Mouse (Mus musculus): Measurements from ENCODE around the gene Dip2b. TPM values are rescaled to one million over a fixed set of nuclear protein-coding genes. Genes with fewer than 3 reads are reported as not detected.
A peak's percentile ranks its signal among the peaks of the same experiment; 100 is the strongest.

Gene Dip2b
- total RNA-seq, 2 experiments from 2014 or later = 2.6 to 7.7 TPM

- no peak for ATAC-seq (replicated peaks; ENCODE audit: low FRiP score, poor library complexity, severe bottlenecking)
Observed at GRCm38 (mm10) chr15:100081478-100081998, 43.1 kb downstream of the Dip2b start.

DNA sequence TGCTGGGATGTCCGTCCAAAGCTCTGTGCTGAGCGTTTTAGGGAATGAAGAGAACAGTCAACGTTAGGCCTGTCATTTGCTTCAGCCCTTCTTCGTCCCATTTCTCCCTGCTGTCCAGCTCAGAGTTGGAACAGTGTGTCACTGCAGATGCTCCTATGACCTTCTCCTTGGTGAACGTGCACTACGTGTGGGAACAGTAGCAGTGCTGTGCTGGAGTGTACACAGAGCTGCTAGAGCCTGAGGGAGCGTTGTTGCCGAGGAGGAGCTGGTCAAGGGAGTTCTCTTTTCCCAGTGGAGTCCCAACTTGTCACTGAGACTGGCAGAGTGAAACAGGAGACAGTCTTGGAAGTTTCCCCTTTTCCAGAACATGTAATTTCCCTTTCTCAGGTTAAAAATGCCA is 43.6 kb downstream of the Dip2b start:
- no peak for ATAC-seq (replicated peaks; ENCODE audit: low FRiP score, poor library complexity, severe bottlenecking)

DNA sequence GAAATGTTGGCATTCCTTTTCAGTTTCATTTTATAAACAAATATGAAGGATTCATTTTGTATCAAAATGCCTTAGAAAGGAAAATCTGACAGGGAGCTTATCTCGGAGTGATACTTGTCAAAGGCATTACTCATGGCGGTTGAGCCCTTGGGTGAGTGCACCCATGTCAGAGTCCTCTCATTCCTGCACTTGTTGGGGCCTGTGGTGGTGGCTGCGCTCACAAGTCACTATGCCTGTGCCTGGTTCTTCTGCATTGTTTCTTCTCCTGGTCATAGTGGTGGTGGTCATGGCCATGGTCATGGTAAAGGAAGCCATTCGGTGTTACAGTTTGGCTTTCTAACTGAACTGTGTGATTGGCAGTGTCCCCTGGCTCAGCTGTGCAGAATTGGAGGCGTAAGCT is 44.3 kb downstream of the Dip2b start:
- ATAC-seq (replicated peaks; ENCODE audit: low FRiP score, poor library complexity, severe bottlenecking) = no peak

DNA sequence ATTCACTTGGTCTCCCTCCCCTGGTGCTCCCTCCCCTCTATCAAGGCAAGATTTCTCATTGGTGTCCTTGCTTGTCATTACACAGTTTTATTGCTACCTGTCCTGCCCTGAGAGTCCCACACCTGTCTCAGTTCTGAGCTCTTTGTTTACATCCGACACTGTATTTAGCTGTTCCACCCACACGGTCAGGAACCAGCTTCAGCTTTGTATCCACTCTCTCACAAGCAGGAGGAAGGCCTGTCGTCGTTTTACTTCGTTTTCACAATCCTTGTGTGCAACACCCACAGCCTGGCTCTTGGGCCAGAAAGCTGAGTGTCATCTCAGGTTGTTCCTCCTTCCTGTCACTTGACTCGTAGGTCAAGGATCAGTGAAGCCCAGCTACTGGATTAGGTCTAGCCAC is 45.4 kb downstream of the Dip2b start:
- no peak for ATAC-seq (replicated peaks; ENCODE audit: low FRiP score, poor library complexity, severe bottlenecking)

DNA sequence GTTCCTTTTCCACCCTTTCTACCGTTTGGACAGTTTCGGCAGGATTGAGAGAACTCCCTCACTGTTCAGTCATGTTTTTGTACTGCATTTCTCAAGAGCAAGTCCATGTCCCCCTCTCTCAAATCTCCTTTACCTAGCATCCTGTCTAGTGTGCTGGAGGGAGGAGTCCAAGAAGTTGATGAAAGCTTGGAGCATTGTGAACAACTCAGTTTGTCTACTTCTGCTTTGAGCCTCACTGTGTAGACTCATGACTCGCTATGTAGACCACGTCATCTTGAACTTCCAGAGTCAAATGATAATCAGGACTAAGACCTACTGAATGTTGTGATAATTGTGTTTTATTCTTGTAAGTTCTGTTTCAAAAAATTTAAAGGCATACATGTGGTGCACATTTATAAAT is 46.4 kb downstream of the Dip2b start:
- ATAC-seq (replicated peaks; ENCODE audit: low FRiP score, poor library complexity, severe bottlenecking) = no peak

DNA sequence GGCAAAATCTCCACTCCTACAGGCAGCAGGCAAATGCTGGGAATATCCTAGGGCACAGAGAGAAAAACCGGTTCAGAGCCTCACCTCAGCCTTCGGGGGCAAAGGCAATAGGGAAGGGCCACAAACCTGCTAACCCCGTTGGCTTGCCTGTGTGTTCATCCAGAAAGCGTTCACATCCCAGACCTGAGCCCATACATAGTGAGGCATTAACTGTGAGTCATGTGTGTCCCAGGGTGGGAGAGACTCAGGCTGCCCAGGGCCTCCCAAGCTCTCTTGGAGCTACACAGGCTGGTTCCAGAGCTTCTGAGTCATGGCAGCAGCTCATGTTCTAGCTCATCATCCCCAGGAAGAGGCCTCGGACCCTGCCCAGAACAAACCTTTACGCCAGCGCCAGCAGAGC is 49.6 kb downstream of the Dip2b start:
- no peak for ATAC-seq (replicated peaks; ENCODE audit: low FRiP score, poor library complexity, severe bottlenecking)

GRCm38 (mm10) chr15:100089645-100090053 is 51.2 kb downstream of the Dip2b start:
- ATAC-seq (replicated peaks; ENCODE audit: low FRiP score, poor library complexity, severe bottlenecking) = no peak

DNA sequence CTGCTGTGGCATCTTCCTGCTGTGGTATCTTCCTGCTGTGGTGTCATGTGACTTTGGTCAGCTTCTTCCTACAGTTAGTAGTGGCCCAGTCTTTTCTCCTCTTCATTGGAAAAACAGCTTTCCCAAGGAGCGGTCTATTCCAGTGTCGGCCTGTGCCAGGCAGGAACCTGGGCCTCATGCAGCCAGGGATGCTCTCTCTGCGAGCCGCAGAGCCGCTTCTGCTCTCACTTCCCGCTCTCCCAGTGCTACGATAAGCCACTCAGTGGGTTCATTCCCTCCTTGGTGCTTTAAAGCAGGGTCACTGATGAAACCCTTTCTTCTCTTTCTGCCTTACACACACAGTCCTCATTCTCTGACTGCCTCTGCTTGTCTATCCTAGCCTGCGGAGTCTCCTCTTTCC is 53.4 kb downstream of the Dip2b start:
- no peak for ATAC-seq (replicated peaks; ENCODE audit: low FRiP score, poor library complexity, severe bottlenecking)

GRCm38 (mm10) chr15:100092258-100092657 is 53.8 kb downstream of the Dip2b start:
- no peak for ATAC-seq (replicated peaks; ENCODE audit: low FRiP score, poor library complexity, severe bottlenecking)

- no peak for ATAC-seq (replicated peaks; ENCODE audit: low FRiP score, poor library complexity, severe bottlenecking)
Observed at GRCm38 (mm10) chr15:100096587-100097428, 58.3 kb downstream of the Dip2b start.

- ATAC-seq (replicated peaks; ENCODE audit: low FRiP score, poor library complexity, severe bottlenecking) = no peak
Observed at GRCm38 (mm10) chr15:100100336-100100735, 61.9 kb downstream of the Dip2b start.

DNA sequence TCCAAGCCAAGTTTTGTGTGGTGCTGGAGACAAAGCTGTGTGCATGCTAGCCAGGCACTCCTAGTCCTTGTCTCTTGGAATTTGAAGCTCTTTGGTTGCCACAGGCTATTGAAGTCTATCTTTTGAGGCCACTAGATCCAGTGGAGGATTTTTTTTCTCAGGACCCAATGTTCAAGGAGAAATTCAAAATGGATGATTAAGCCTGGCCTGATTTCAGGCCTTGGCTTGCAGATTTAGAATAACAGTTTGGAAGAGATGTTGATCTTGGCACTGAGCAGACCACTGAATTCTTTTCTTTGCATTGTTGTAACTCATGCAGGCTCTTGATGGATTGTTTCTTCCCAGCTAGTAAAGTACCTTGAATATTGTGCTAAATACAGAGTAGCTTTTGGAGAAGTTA is 62.7 kb downstream of the Dip2b start:
- ATAC-seq (replicated peaks; ENCODE audit: low FRiP score, poor library complexity, severe bottlenecking) = no peak

DNA sequence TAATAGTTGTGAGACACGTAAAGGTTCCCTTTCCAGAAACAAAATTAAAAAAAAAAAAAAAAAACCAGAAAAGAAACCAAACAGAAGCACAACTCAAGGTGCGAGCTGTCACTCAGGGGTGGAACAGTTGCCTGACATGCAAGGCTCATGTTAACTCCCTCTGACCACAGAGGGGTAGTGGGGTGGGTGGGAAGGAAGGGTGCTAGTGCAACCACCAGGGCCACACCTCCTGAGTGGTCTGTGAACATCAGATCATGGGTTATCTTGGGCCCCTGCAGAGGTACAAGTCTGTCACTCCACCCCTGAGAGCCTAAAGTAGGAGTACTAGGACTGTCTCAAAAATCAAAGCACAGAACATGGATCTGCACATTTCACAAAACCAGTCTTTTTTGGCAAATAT is 65.7 kb downstream of the Dip2b start:
- ATAC-seq (replicated peaks; ENCODE audit: low FRiP score, poor library complexity, severe bottlenecking) = no peak

DNA sequence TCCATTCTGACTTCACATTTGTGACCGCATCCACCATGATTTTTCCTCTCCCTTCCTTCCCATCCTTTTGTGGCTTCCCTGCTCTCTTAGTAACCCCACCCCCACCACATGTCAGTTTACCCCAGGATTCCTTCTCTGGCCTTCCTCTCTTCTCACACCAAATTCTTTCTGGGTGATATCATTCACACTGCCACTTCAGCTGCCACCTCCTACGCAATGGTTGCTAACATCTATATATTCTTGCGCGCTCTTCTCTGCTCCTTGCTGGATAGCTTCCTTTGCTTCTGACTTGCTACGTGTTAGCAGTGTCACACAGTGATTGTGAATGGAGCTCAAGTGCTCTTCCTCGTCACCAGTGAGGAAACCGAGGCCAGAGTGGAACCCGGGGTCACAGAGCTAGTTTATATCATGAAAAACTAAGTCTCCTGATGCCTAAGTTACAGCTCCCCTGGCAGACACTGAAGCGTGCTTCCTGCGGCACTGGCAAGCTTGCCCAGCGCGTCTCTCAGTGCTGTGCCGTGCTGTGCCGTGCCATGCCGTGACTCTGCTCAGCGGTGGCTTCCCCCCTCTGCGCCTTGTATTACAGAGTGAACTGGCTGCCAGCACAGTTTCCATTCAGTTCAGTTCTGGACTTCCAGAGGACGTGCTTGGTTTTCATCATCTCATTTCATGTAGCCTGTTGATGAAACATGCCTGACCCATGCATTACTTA is 69.8 kb downstream of the Dip2b start:
- no peak for ATAC-seq (replicated peaks; ENCODE audit: low FRiP score, poor library complexity, severe bottlenecking)

- ATAC-seq (replicated peaks; ENCODE audit: low FRiP score, poor library complexity, severe bottlenecking) = no peak
Observed at GRCm38 (mm10) chr15:100109916-100110315, 71.5 kb downstream of the Dip2b start.

- ATAC-seq (replicated peaks; ENCODE audit: low FRiP score, poor library complexity, severe bottlenecking) = no peak
Observed at GRCm38 (mm10) chr15:100111891-100112290, 73.4 kb downstream of the Dip2b start.

GRCm38 (mm10) chr15:100112309-100112966 is 74.0 kb downstream of the Dip2b start:
- ATAC-seq (replicated peaks; ENCODE audit: low FRiP score, poor library complexity, severe bottlenecking) = no peak

- 0 out of 2 replicates have a peak, but pooled peaks have one; percentile 36 for ATAC-seq (replicated peaks; ENCODE audit: low FRiP score, poor library complexity, severe bottlenecking)
Observed at GRCm38 (mm10) chr15:100113343-100114275, 75.1 kb downstream of the Dip2b start.

DNA sequence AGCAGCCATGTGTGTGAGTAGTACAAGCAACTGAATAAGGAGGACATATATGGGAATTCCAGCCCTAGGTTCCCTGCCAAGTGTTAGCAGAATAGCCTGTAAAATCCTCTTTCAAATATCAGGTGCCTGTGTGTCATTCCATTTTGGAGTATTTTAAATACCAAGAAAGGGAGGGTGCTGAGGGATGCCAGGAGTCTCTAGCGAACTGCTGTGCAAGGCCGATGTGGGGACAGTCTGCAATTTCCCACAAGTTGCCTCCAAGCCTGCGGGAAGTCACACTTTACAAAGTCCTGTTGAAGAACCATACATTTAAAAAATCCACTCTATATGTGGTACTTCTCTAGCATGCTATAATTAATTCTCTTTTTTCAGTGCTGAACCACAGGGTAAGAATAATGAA is 77.0 kb downstream of the Dip2b start:
- no peak for ATAC-seq (replicated peaks; ENCODE audit: low FRiP score, poor library complexity, severe bottlenecking)

Measured in erythroblast, adult 5-6 weeks (primary cell).